Mouse (Mus musculus) left cerebral cortex, postnatal 4 days (tissue): ENCODE measurements at regions not wholly inside any gene's neighbourhood (a gene's known extent, or its start where the extent isn't known, plus 50 kb on each side); places are given as distances from the start of the nearest gene placed in this dataset.

ENCODE experiments used
- DNase-seq: peaks from one replicate; pipeline ENCODE4 v3.0.0-alpha.2; 2022
- intact Hi-C: fragments of 180-260 bp; cut with DNase I; formaldehyde crosslinking; loops from one replicate; pipeline ENCODE4 v1.15.1; 2025

DNA sequence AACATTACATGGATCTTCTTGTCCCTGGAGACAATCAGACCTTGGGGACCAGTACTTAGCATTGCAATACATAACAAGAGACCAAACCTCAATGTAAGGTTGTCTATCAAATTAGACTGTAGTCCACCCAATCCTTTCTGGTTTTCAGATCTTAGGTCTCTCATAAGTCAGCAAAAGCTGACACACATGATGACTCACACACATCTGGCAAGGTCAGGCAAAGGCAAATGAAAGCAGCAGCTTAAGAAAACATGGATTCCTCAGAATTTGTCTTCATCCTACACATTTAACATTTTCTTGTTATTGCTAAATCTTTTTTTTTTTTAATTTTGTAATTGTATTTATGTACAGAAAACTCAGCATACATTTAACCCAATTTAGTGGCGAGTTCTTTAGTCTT, 52.0 kb downstream of the Gm11983 start:
- no peak for DNase-seq
- intact Hi-C loops, result no loop called here

GRCm38 (mm10) chr11:6782826-6783225, 54.6 kb downstream of the Gm11983 start:
- intact Hi-C loops, result no loop called here
- no peak for DNase-seq

DNA sequence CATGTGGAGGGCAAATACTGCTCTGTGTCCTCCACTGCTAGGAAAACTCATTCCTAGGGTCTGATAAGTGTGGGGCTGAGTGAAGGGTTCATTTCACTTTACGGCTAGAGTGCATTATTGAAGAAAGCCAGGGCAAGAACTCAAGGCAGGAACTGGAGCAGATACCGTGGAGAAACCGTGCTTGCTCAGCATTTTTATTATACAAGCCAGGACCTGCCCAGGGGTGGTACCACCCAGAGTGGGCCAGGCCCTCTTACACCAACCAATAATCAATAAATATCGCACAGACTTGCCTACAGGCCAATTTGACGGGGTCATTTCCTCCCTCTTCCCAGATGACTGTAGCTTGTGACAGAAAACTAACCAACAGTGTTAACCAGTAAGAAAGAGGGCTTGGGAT, 57.7 kb downstream of the Gm11983 start:
- intact Hi-C loops, result no loop called here
- DNase-seq, result no peak

- intact Hi-C loops, result no loop called here
- DNase-seq, result no peak
Measured at GRCm38 (mm10) chr11:6778596-6779360, 58.7 kb downstream of the Gm11983 start.

GRCm38 (mm10) chr11:6777566-6777965, 59.9 kb downstream of the Gm11983 start:
- intact Hi-C loops, result no loop called here
- no peak for DNase-seq

DNA sequence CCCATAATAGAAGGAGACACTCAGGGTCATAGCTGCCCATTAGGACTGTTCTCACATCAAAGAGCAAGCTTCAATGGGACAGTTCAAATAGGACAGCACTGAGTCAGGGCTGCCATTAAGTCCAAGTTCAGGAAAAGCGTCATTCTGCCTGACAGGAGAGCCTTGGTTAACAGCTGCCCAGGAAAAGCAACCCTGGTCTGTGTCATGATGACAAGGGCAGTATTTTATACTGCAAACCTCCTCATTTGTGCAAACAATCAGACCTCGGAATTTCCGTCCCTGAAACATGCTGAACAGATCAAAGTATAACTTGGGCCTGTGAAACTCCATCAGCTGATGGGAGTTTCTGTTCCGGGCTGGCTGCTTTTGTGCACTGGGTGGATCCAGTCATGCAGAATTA, 62.8 kb downstream of the Gm11983 start:
- intact Hi-C loops, result no loop called here
- DNase-seq, result no peak

- intact Hi-C loops, result no loop called here
- no peak for DNase-seq
Measured at GRCm38 (mm10) chr11:6773951-6774350, 63.5 kb downstream of the Gm11983 start.

- intact Hi-C loops, result no loop called here
- DNase-seq, result no peak
Measured at GRCm38 (mm10) chr11:6773364-6773763, 64.1 kb downstream of the Gm11983 start.

DNA sequence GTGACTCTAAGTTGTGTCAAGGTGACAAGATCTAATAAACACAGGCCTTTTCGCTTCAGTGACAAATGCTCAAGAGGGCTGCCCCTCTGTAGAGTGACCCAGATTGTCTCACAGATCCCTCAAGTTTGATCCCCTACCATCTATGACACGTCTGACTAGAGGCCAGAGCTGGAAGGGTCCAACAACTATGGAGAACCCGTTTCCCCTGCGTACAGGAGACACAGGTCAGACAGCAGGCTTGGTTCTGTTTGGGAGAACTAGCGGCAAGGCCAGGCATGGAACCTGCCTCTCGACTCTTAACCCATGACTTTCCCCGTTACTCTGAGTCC, 68.1 kb downstream of the Gm11983 start:
- DNase-seq, result no peak
- intact Hi-C loops, result loop anchor here (1.0 kb wide), 1 partner anchor 114 kb away; no protein-coding TSS in a partner anchor

DNA sequence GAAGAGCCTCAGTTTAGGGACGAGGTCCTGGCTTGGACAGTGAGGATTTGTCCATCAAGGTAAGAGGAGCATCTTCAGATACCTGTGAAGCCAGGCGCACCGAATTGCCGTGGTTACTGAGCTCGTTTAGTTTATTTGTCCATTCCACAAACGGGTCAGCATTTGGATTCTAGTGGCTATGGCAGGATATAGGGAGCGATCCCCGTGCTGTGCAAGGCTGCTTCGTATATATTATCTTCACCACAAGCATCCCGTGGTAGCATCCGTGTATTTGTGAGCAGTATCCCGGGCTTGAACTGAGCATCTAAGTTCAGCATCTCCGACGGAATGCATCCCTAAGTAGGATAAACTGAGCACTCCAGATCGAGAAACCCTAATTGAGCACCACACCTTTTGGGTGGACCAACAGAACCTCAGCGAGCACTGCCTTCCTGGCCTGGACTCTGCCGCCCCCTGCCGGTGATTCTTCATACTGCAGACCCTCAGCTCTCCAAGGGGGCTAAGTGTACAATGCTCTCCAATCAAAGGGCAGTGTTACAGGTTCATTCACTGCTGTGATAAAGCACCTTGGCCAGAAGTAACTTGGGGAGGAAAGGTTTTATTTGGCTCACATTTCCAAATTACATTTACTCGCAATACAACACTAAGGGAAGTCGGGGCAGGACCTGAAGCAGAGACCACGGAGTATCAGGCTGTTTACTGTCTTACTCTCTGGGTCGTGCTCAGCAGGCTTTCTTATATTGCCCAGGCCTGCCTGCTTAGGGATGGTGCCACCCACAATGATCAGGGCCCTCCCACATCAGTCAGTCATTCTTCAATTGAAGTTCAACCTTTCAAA, 68.6 kb downstream of the Gm11983 start:
- peak; percentile 80 for DNase-seq
- intact Hi-C loops, result loop anchor here (1.0 kb wide), 1 partner anchor 114 kb away; no protein-coding TSS in a partner anchor

DNA sequence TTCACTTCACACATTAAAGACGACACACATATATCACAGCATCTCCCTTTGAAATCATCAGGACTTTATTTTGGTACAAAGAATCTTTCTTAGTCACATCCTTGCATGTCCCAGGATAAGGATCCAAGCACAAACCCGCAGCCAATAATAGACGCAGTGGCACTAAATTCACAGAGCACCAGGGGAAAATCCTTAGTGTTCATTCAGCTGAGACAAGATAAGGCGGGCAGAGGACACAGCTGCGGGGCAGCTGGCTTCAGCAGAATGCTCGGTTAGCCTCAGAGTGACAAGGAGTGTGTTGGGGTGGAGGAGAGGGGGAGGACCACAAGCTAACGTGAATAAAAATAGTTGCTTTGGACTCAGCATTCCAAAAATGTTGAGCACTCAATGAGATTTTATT, 70.7 kb downstream of the Gm11983 start:
- intact Hi-C loops, result no loop called here
- DNase-seq, result no peak

DNA sequence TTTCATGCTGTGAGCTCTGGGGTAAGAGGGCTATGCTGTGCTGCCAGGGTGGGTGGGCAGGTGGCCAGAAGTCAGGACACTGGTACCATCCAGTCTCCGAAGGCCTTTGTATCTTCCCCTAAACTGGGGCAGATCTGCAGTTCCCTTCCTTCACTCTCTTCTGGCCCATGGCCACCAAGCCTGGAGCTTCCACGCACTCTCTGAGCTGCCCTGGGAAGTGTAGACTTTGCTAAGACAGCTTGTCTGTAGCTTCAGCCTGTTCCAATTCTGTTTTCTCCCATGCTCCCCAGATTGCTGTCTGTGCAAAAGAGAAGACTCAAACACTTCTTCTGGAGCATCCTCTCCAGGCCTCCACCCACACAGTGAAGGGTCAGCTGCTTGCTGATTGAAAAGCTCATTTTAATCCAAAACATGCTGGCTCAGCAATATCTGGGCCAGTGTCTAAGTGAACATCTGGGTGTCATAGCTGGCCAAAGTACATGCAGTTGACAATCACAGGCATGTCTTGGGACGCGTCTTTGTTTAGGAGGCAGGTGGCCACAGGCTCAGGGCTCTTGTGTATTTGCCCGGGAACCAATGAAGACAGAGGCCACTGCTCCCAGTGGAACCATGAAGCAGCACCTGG, 72.0 kb downstream of the Gm11983 start:
- intact Hi-C loops, result no loop called here
- no peak for DNase-seq

- intact Hi-C loops, result no loop called here
- DNase-seq, result no peak
Measured at GRCm38 (mm10) chr11:6764186-6764585, 73.3 kb downstream of the Gm11983 start.

- no peak for DNase-seq
- intact Hi-C loops, result no loop called here
Measured at GRCm38 (mm10) chr11:6763001-6763400, 74.5 kb downstream of the Gm11983 start.

DNA sequence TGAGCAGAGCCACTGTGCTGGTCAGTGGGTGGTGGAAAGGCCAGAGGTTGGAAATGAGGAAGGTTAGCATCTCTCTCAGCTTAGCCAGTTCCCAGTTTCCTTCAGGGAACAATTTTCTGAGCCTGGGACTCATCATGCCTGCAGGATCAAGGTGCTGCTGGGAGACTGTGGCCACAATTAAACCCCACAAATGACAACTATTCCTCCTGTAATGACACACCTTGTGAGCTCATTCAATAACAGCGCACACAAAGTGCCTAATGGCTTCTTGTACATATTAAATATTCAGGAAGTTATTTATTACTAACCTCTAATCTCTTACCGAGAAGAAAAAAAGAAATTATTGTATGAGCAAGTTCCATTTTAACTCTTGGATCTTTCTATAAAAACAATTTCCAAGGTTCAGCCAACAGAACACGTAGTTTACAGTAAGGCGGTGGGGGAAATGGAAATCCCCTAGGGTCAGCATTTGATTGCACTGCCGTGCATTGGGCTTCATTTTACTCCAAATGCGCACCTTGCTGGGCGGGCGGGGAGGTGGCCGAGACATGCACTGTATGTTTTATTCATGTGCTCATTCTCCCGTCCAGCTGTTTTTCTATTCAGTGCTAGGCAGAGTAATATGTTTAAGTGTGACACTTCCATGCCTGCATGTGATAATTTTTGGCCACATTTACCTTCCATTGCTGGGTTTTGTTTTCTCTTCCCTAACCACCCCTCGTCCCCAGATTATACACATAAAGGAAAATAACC, 75.4 kb downstream of the Gm11983 start:
- intact Hi-C loops, result no loop called here
- DNase-seq, result no peak

DNA sequence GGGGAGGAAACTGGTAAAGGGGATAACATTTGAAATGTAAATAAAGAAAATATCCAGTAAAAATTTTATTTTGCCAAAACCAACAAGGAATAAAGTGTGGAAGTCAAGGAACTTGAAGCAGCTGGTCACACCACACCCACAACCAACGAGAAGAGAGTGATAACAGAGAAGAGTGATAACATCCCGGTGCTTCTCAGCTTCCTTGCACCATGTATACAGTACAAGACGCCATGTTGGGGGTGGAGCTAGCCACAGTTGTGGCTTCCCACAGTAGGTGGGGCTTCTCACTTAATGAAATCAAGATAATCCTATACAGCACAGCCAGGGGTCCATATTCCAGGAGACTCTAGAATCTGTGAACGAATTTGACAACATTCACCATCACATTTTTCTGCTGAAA, 77.9 kb downstream of the Gm11983 start:
- intact Hi-C loops, result no loop called here
- no peak for DNase-seq

GRCm38 (mm10) chr11:6739439-6739838, 81.1 kb downstream of the Ramp3 start:
- intact Hi-C loops, result no loop called here
- DNase-seq, result no peak

DNA sequence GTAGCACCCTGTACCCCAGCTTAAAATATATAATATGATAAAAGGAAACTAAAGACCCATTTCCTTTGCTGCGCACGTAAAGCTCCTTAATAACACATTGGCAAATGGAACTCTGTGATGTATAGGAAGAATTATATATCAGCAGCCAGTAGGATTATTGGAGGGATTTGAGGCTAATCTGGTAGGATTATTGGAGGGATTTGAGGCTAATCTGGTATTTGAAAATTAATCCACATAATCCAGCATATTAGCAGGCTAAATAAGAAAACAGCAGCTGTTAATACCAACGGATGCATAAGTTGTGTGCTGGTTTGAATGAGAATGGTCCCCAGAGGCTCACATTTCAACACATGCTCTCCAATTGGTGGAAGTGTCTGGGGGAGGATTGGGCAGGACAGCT, 80.3 kb downstream of the Ramp3 start:
- intact Hi-C loops, result no loop called here
- DNase-seq, result no peak

GRCm38 (mm10) chr11:6738163-6738562, 79.8 kb downstream of the Ramp3 start:
- no peak for DNase-seq
- intact Hi-C loops, result no loop called here

GRCm38 (mm10) chr11:6734746-6735430, 76.6 kb downstream of the Ramp3 start:
- DNase-seq, result no peak
- intact Hi-C loops, result no loop called here
